Mouse (Mus musculus): ENCODE data around the gene Syndig1. TPM values are rescaled to one million over a fixed set of nuclear protein-coding genes. Genes with fewer than 3 reads are reported as not detected.

The Syndig1 gene
- 3.9 and 4.7 TPM in 2 replicates for polyA plus RNA-seq (2015; fragmentation: Nextera tagmentation; extraction: Ambion mirVana)

DNA sequence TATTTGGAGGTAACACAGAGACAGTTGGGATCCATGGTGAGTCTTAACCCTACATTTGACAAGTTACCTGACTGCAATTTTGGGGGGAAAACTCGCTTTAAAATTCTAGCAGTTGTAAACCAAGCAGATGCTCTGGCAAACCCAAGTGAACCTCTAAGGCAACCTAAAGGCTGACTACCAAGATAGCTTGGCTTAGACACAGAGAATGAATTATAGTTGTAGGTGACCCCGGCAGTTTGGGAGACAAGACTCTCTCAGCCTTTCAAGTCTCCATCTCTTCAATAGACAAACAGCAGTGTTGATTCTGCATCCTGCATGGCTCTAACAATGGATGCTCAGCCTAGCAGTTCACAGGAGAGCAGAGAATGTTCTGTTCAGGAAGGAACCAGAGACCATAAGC lies at the start of gene Syndig1:
Syndig1 (plus strand) TSS at position 301 of the 400 bp plus-strand sequence.
- Histone ChIP-seq H3K4me2 (peak within 1 kb of the TSS; percentile 93), H3K4me1 (peaks cover 16% of the 10 kb centered on the region; the same call in 1 of the 2 replicates), H3K27me3 (peaks cover 45% of the 10 kb centered on the region), H3K27ac (no peak within 1 kb of the TSS), H3K4me3 (peak within 1 kb of the TSS; percentile 46), H3K9ac (peak within 1 kb of the TSS; percentile 7; the same call in 1 of the 2 replicates), H3K36me3 (no peaks in the 10 kb centered on the region), H3K9me3 (no peaks in the 10 kb centered on the region)
- no peak for ATAC-seq (ENCODE audit: borderline replicate concordance, extremely low read depth, low FRiP score, low TSS enrichment)
- WGBS: 76% methylated on average over 2 of the region's 2 CpGs

DNA sequence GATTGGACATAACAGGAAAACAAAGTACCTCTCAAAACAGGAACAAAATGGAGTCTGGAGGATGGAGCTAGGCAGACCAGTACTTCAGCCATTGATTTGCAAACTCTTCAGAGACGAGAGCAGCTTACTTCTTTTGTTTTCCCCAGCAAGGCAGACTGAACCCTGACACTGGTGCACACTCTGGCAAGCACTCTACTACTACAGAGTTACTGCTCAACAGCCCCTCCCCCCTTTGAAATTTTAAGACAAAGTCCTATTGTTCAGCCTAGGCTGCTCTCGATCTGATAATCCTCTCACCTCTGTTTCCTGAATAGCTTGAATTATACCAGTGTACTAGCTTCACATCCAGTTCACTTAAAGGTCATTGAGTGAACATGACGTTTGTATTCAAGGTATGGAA lies 30.4 kb upstream of the Syndig1 start:
- Histone ChIP-seq H3K4me2 (no peak overlapping the region), H3K9me3 (no peaks in the 10 kb centered on the region), H3K36me3 (no peaks in the 10 kb centered on the region), H3K27ac (peak overlapping the region; percentile 10; the same call in 1 of the 2 replicates), H3K4me3 (no peak overlapping the region), H3K9ac (no peak overlapping the region), H3K27me3 (no peaks in the 10 kb centered on the region), H3K4me1 (no peaks in the 10 kb centered on the region)
- peak; percentile 74; the same call in 1 of the 2 replicates for ATAC-seq (ENCODE audit: borderline replicate concordance, extremely low read depth, low FRiP score, low TSS enrichment)
- 19% methylated on average over 3 of the region's 3 CpGs for WGBS

DNA sequence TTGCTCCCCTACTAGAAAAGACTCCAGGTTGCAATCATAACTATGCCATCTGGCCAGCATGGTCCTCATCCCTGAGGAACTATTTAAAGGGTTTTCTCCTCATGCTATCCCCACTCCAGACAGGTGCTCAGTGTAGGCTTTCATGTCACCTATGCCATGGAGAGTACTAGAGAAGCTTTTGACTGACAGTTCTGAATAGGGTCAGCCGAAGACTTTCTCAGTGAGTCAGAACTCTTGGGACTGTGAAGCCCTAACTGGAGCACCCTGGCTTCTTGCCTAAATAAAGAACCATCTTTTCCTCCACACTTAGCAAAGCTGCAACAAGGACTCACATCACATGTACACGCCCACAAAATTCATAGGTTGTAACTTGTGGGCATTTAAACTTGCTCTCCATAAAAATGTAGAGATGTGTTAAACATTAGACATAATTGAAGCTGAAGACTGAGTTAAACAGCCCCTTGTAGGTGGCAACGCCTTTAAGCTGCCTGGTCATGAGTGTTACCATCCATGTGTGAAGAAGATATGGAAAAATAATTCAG lies 24.3 kb upstream of the Syndig1 start:
- Histone ChIP-seq H3K36me3 (no peaks in the 10 kb centered on the region), H3K27me3 (no peaks in the 10 kb centered on the region), H3K9me3 (no peaks in the 10 kb centered on the region), H3K9ac (no peak overlapping the region), H3K4me2 (no peak overlapping the region), H3K4me1 (no peaks in the 10 kb centered on the region), H3K27ac (no peak overlapping the region), H3K4me3 (no peak overlapping the region)
- WGBS: 53% methylated on average over 3 of the region's 3 CpGs
- peak; percentile 74 for ATAC-seq (ENCODE audit: borderline replicate concordance, extremely low read depth, low FRiP score, low TSS enrichment)

DNA sequence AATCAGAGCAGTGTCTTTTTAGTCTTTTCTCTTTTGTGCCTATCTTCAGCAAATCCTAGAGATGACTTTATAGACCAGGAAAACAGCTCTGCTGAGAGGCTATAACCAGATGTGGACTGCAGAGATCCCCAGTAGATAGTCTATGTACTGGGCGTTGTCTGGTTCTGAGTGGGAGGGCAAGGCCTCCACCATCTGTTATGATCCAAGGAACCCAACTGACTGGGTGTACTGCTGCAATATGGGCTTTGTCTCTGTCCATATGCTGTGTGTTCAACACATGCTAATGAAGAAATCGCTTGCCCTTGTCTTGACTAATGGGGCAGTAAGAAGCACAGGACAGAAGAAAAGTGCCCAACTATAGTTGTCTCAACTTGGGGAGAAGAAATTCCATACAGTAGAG lies 23.8 kb upstream of the Syndig1 start:
- WGBS: 89% methylated on average over 2 of the region's 2 CpGs
- Histone ChIP-seq H3K9me3 (no peaks in the 10 kb centered on the region), H3K9ac (no peak overlapping the region), H3K27me3 (no peaks in the 10 kb centered on the region), H3K4me3 (no peak overlapping the region), H3K36me3 (no peaks in the 10 kb centered on the region), H3K4me2 (no peak overlapping the region), H3K4me1 (no peaks in the 10 kb centered on the region), H3K27ac (no peak overlapping the region)
- no peak for ATAC-seq (ENCODE audit: borderline replicate concordance, extremely low read depth, low FRiP score, low TSS enrichment)

DNA sequence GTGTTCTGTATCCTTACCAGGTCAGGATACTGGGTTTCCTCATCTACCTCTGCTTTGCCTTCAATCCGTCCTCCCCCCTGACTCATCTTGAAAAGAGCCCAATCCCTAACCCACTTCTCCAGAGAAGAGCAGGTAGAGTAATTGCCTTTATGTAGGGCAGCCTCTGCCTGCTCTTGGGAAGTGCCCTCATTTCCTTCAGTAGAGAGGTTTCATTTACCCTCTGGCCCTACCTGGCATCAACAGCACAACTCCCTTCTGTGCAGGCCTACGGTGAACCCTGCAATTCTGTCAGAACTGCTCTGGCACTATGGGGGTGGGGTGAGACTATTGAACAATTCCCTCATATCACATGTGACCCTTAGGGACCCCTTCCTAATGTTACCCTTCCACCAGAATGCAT lies 16.1 kb upstream of the Syndig1 start:
- Histone ChIP-seq H3K9me3 (no peaks in the 10 kb centered on the region), H3K36me3 (no peaks in the 10 kb centered on the region), H3K9ac (no peak overlapping the region), H3K27ac (no peak overlapping the region), H3K4me1 (no peaks in the 10 kb centered on the region), H3K4me2 (no peak overlapping the region), H3K4me3 (no peak overlapping the region), H3K27me3 (no peaks in the 10 kb centered on the region)
- ATAC-seq (ENCODE audit: borderline replicate concordance, extremely low read depth, low FRiP score, low TSS enrichment): no peak
- 82% methylated on average over 2 of the region's 2 CpGs for WGBS

DNA sequence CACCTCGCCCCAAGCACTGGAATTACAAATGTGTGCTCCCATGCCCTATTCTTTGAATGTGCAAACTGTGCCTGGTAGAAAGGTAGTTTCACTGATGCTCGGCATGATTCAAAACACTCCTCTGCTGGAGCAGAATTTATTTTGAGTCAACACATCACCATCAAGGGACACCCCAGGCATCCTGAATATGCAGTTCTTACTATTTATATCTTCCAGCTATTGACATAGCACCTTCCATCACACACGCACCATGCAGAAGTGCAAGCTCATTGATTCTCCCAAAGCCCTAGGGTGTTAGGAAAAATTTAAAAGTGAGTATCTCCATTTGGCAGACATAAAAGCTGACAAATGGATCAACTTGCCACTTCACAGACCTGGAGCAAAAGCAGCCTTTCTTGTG lies 10.6 kb upstream of the Syndig1 start:
- ATAC-seq (ENCODE audit: borderline replicate concordance, extremely low read depth, low FRiP score, low TSS enrichment): no peak
- no peak overlapping the region for H3K27ac ChIP-seq
- 50% methylated on average over 3 of the region's 3 CpGs for WGBS

DNA sequence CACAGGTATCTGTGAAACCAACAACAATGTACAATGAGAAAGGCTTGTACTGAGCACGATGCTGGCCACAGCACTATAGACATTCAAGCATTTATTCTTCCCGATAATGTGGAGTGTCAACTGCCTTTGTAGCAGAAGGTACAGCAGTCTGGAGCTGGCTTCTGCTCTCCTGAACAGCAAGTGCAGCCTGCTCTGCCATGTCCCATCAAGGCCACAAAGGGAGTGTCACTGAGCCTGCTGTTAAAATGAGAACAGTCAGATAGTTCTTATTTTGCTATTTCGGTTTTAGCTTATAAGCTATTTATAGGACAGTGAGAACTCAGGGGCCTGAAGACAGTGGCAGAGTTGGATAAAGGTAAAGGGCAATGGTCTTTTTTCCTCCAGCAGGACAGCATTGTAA lies 9.3 kb upstream of the Syndig1 start:
- 81% methylated on average over 3 of the region's 3 CpGs for WGBS
- ATAC-seq (ENCODE audit: borderline replicate concordance, extremely low read depth, low FRiP score, low TSS enrichment): no peak
- Histone ChIP-seq H3K27ac (no peak overlapping the region), H3K27me3 (no peaks in the 10 kb centered on the region), H3K4me3 (no peak overlapping the region), H3K4me2 (no peak overlapping the region), H3K36me3 (no peaks in the 10 kb centered on the region), H3K9ac (no peak overlapping the region), H3K9me3 (no peaks in the 10 kb centered on the region), H3K4me1 (no peaks in the 10 kb centered on the region)

More for the DNA sequence above, 10.6 kb upstream of the Syndig1 start:
- Histone ChIP-seq H3K36me3 (no peaks in the 10 kb centered on the region), H3K9ac (no peak overlapping the region), H3K4me3 (no peak overlapping the region), H3K27me3 (no peaks in the 10 kb centered on the region), H3K9me3 (no peaks in the 10 kb centered on the region), H3K4me1 (no peaks in the 10 kb centered on the region), H3K4me2 (no peak overlapping the region)

DNA sequence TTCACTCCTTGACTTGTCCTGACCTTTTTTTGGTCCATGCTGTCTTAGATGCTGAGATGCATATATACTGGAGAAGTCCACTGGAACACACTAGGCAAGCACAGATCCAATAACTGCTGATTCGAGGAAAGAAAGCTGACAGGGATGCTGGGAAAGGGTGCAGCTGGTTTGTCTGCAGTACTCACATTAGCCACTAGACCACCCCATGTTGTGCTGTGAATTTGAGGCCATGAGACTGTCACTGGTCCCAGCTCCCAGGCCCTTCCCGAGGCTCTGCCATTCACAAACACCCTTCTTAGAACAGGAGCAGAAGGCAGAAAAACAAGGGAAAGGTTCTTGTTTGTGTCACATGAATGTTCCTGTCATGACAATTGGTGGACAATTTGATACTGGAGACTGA lies 8.8 kb upstream of the Syndig1 start:
- H3K9ac ChIP-seq: no peak overlapping the region
- no peak overlapping the region for H3K27ac ChIP-seq
- H3K4me2 ChIP-seq: no peak overlapping the region
- 32% methylated on average over 2 of the region's 2 CpGs for WGBS
- no peaks in the 10 kb centered on the region for H3K4me1 ChIP-seq
- H3K27me3 ChIP-seq: no peaks in the 10 kb centered on the region
- H3K9me3 ChIP-seq: no peaks in the 10 kb centered on the region
- no peak overlapping the region for H3K4me3 ChIP-seq
- H3K36me3 ChIP-seq: no peaks in the 10 kb centered on the region
- no peak for ATAC-seq (ENCODE audit: borderline replicate concordance, extremely low read depth, low FRiP score, low TSS enrichment)

DNA sequence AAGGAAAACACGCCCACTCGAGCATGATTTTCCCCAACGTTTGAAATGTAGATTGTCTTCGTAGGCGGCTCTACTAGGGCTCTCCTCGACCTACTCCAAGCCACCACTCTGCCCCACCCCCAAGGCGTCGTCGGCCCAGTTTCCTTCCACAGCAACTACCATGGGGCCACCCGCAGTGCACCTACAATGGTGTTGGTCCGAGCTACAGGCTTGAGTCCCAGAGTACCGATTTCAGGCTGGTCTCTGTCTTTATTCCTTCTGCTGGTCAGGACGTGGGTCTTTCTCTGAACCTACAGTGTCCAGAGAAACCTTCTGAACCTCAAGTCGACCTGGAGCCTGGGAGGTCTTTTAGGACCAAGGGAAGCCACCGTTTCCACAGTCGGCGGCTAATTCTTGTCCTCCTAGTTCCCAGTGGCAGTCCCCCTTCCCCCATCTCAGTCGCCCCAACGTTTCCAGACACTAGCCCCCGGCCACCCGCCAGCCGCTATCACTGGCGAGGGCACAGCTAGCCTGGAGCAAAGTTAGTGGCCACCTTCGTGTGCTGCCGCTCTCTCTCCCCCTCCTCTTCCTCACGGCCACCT lies 1.0 kb downstream of the Syndig1 start:
- no peak overlapping the region for H3K27ac ChIP-seq
- H3K9ac ChIP-seq: peak overlapping the region; percentile 7
- peak overlapping the region; percentile 93 for H3K4me2 ChIP-seq
- WGBS: 3% methylated on average over 26 of the region's 26 CpGs
- no peaks in the 10 kb centered on the region for H3K36me3 ChIP-seq
- peaks cover 16% of the 10 kb centered on the region; the same call in 1 of the 2 replicates for H3K4me1 ChIP-seq
- H3K9me3 ChIP-seq: no peaks in the 10 kb centered on the region
- peaks cover 45% of the 10 kb centered on the region for H3K27me3 ChIP-seq
- H3K4me3 ChIP-seq: peak overlapping the region; percentile 46
- peak; percentile 47 for ATAC-seq (ENCODE audit: borderline replicate concordance, extremely low read depth, low FRiP score, low TSS enrichment)

DNA sequence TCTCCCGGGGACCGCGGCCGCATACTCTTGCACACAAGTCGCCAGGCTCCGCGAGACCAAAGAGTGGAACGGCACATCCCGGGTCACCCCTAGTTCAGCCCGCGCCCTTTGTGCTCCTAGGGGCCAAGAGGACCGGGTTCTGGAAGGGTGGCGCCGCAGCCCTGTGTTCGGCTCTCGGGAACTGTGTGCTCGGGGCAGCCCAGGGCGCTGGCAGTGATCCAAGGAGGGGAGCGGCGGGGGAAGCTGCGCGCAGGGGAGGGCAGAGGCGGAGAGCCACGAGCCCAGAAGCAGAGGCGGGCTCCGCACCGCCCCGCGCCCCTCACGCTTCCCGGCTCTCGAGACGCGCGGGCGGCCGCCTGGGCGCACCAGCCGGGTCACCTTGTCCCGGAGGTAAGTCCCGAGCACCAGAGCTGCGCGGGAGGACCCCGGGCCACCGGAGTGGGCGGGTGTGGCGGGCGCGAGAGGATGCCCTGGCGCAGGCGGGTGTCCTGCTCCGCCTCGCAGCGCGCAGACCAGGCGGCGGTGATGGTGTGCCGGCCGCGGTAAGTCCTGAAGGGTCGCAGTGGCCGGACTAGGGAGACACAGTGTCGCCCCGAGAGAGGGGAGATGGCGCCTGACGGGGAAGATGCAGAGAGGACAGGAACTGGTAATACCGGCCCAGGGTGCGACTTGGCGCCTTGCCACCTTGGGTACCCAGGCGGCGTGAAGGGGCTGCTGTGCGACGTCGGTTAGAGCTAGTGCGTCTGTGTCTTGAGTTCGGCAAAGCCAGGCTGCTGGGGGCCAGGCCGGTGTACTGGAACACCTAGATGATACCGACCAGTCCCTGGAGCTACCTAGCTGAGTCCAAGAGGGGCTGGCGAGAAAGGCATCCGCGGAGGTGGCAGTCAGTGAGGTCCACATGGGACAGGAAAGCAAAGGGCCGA lies 1.8 kb downstream of the Syndig1 start, which contains the start of gene C530025M09Rik:
C530025M09Rik (minus strand) TSS at position 678 of the 923 bp plus-strand sequence.
- Histone ChIP-seq H3K27me3 (peaks cover 45% of the 10 kb centered on the region), H3K4me3 (peak within 1 kb of the TSS; percentile 46), H3K27ac (no peak within 1 kb of the TSS), H3K9ac (peak within 1 kb of the TSS; percentile 7), H3K9me3 (no peaks in the 10 kb centered on the region), H3K4me2 (peak within 1 kb of the TSS; percentile 93), H3K36me3 (no peaks in the 10 kb centered on the region), H3K4me1 (peaks cover 16% of the 10 kb centered on the region; the same call in 1 of the 2 replicates)
- peak; percentile 80 for ATAC-seq (ENCODE audit: borderline replicate concordance, extremely low read depth, low FRiP score, low TSS enrichment)
- WGBS: under 1% methylated on average over 81 of the region's 82 CpGs

DNA sequence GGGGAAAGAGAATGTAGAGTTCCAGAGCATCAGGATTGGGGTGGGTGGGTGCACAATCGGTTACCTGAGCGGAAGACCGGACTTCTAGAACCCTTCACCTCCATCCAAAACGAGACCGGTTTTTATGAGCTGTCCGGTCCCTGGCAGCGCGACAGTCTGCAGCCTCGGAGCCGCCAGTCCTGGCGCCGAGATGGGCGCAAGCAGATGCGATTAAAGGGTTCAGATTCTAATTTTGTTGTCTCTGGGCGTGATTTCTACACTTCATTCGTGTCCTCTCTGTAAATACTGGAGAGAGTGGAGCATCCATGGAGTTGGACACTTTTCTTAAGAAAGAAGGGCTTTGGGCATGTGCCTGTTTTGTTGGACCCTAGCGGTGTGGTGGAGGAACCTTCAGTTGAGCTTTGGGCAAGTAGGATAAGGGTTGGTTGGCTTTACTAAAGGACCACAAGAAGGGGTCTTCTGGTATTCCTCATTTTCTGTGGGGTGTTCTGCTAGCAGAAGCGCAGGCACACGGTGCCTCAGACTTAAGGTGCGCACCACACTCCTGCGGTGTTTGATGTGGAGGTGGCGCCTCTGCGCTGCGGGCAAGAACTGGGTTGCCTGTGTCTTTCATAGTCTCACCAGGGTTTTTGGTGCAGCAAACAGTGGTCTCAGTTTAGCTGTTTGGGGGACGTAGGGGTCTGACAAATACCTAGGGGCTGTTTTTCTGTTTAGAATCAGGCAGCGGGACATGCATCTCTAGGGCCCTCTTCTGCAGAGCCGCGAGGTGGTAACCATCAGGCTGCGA lies 2.6 kb downstream of the Syndig1 start:
- peaks cover 45% of the 10 kb centered on the region for H3K27me3 ChIP-seq
- WGBS: 3% methylated on average over 29 of the region's 29 CpGs

More for the DNA sequence above, 2.6 kb downstream of the Syndig1 start:
- Histone ChIP-seq H3K9me3 (no peaks in the 10 kb centered on the region), H3K36me3 (no peaks in the 10 kb centered on the region), H3K4me3 (peak overlapping the region; percentile 46), H3K27ac (no peak overlapping the region), H3K4me1 (peaks cover 16% of the 10 kb centered on the region; the same call in 1 of the 2 replicates), H3K4me2 (peak overlapping the region; percentile 93), H3K9ac (no peak overlapping the region)
- ATAC-seq (ENCODE audit: borderline replicate concordance, extremely low read depth, low FRiP score, low TSS enrichment): no peak

All from lung, embryonic 15.5 days (tissue).